Mouse (Mus musculus) spleen, postnatal 36 days (tissue): ENCODE results near the gene Mras.
A peak's percentile ranks its signal among the peaks of the same experiment; 100 is the strongest.

Experiments used
- DNase-seq, 2 experiments: peaks; one replicate each; pipeline ENCODE4 v3.0.0; 2022; ENCODE audit warnings: low spot score in 2 of 2, mixed read lengths in 1 of 2

Mras gene

DNA sequence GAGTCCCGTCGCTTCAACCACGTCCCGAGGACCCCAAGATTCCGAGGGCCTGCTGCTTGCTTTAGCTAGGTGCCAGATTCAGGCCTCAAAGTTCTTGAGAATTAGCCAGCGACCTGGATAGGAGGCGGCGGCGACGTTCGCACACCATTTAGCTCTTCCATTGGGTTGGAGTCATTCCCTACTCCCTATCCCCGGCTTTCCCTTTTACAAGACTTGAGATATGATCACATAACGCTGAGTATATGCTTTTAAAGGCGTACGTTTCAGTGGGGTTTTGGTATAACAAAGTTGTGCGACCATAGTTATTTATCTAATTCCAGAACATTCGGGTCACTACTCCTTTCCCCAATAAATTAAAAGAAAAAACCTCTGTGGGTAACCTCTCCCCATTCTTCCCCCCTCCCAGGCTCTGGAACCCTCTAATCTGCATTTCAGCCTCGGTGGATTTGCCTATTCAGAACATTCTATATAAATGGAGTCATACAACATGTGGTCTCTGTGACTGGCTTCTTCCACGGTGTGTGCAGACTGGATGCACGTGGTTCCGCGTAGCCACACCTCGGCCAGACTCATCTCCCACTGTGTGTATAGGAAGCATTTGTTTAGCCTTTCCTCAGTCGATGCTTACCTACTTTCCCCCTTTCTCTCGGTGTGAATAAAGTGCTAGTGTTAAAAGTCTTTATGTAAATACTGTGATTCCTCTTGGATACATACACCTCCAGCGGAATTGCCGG, at the start of gene Mras:
Mras (minus strand) TSS at position 351 of the 734 bp plus-strand sequence.
- DNase-seq: no peak

DNA sequence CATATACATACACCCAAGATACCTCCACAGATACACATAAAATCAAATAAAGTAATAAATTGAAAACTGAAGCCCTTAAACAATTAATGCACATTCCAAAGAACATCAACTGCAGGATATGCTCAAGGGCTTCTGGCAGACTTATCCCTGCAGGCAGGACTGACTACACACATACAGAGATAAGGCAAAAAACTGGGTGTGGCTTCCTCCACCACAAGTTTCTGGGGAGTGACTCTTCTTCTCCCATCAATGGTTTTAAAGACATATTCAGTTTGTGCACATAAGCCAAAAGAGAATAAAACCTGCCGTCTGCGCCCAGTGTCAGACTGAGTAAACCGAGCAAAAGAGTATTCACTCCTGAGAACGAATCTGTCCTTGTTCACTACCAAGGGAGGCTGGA, 48.0 kb upstream of the Mras start:
- peak in 1 of 2 experiments; percentile 25 for DNase-seq

DNA sequence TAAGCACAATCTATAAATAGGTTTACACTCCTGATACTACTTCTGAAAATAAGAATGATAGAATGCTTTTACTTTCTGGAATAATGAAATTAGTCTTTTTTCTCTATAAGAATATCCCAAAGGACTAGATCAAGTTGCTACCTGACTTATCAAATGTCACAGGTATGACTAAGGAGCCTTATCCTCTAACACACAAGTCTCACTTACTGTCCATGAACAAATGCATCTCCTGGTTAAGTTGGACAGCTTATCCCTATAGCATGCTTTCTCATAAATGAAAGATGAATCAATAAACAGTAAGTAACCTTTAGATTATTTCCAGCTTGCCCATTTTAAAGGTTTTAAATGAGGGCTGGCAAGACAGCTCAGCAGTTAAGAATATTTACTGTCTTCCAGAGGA, 47.5 kb upstream of the Mras start:
- no peak for DNase-seq

DNA sequence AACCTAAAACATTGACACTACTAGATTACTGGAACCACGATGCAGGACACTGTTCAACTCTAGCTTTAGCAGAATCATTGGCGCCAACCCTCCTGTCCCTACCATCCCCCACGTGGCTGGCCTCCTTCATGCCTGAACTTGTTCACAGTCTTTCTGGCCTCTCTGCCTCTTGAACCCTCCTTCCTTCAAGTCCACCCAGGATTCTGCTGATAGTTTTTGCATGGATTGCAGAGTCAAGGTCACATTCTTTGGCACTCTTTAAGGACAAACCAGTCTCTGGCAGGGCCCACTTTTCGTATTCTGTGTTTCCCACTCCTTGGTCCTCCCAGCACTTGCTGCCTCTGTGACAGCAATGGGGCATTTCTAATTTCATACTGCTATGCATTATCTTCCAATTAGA, 46.0 kb upstream of the Mras start:
- no peak for DNase-seq

DNA sequence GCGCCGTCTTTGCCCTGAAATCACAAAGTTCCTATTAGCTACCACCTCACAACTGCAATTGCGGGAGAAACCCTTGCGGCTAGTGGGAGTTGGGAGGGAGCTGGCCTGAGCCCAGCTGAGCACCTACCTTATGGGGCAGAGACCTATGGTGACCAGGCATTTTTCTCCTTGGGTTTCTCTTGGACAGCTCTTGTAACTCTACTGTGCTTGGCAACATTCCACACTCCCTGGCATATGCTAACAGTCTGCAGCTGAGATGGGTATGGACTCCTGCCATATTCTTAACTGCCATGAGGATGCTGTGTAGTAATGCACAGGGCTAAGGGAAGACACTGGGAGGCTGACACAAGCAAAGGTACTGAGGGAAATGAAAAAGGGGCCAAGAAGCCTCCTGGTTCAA, 43.6 kb upstream of the Mras start:
- no peak for DNase-seq

DNA sequence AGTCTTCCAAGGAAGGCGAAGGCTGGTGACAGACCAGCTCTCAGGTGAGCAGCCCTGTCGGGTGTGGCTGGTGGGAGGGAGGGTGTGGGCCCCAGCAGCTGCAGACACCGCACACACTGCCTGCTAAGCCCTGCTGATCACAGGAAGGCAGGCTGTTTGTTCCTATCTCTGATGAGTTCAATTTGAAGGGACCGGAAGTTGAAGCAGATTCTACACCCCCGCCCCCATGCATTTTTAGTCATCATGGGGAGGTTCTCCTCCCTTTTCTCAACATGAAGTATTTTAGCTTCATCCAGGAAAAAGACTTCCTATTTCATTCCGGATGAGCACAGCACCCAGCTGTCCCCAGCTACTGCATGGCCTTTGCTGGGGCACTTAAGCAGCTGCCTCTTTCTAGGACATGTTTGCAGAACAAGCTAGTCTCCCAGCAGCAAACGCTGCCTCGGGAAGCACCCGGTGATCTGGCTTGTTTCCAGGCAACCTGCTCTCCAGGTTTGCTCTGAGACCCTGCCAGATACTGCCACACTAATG, 42.1 kb upstream of the Mras start:
- peak in 1 of 2 experiments; percentile 27 for DNase-seq

DNA sequence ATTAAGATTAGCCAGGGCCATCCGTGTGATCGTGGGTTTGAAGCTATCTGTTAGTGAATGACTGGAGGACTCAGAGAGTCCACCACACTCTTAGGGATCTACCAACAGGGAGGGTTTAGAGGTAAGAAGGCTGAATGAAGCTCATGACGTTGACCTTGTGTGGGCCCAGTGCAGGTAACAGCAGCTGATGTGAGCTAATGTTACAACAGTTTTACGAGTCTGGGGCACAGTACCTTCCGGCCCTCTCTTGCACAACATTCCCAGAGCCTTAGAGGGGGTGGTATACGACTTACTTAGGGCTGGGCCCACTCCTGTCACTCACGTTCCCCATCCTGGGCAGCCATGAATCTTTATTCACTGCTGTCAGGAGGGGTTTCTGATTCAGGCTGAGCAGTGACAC, 34.2 kb upstream of the Mras start:
- DNase-seq: no peak

DNA sequence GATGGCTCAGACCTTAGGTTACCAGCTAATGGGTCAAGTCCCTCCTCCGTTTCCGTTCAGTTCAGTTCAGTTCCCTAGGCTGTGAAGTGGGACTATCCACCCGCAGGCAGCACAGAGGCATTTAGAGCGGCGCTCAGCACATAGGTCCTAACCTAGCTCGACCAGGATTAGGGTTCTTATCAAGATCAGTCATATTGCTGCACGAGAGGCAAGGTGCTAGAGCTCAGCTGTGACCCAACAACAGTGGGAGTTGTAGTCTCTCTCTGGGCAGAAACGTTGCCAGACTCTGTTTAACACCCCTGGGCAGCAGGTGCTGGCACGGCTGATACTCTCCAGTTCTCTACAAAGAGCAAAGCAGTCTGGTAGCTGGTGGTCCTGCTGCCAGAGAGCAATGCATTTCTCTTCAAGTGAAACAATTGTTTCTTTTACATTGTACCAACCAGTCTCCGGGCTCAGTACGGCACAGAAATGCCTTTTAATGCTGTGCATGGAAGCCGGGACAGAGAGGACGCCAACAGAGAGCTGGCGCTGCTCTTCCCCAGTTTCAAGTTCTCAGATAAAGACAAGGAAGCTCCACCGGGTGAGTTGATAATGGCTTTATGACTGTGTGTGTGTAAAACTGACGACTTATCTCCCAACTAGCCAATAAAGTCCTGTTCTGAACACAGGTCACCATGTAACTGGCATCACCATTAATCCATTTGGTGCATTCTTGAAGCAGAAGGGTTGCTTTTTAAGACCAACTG, 33.3 kb upstream of the Mras start:
- no peak for DNase-seq

DNA sequence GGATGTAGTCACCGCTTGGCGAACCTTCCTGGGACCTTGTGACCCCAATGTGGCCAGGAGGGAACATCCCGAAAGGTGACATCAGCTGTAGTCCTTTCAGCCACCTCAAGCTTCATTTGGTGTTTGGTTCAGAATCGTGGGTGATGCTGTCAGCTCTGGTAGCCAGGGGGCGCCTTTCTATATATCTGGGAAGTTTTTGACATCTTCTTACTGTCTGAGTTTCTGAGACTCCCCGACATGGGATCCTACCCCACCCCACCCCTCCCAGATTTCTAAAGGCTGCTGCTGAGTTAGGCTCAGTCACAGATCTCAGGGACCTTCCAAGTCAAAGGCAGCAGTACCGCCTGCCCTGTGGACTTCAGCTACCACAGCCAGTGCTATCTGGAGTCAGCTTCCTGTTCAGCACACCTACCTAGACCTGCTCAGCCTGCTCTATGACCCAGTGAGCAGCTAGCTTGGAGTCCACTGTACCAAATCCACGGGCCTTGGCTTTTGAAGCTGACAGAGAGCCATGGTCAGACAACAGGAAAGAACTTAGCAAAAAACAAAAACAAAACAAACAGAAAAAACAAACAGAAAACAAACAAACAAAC, 32.6 kb upstream of the Mras start:
- no peak for DNase-seq

DNA sequence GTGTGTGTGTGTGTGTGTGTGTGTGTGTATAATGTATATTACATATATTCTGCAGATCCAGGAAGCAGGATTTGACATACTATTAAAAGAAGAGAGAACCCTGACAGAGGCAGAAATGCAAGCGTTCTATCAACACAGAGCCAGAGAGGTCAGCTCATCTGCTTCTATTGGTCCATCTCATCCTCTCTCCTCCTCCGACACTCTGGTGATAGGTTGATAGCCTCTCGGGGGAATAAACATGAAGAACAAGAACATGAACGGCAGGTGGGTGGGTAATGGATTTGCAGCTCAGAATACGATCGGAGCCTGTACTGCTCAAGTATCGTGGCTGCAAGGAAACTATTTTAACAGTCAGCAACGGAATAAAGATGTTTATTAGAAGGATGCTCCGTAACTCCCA, 31.4 kb upstream of the Mras start:
- DNase-seq: no peak

DNA sequence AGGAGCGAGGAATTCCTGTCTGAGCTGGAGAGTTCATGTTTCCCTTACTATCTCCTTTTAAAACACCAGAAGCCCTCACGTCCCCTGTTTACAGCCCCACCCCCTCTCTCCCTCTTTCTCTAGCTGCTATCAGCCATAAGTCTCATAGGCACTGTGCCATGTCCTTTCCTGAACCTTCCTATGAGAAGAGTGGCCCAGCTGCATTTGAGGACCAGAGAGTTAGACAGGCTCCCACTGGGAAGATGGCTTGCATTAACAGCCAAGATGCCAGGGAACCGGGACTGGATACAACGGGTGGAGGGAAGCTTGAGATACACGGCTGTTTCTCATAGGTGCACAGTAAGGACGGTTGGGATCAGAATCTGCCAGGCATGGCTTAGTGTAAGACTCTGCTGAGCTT, 27.7 kb upstream of the Mras start:
- no peak for DNase-seq

DNA sequence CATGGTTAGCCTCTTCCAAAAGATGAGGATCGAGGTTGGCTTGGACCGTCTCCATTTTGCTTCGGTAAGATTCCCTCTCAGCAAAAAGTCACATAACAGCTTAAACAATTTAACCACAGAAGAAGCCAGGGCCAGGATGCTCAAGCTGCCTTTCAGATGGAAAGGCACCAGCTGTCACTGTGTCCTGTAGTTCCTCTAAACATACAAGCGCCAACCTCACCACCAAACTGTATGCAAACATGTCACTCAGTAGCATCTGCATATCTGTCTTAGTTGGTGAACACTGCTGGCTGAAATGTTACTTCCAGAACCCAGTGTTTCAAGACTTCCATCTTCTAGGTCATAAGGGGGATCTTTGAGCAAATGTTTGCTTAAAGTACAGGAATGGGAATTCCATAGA, 22.5 kb upstream of the Mras start:
- no peak for DNase-seq

DNA sequence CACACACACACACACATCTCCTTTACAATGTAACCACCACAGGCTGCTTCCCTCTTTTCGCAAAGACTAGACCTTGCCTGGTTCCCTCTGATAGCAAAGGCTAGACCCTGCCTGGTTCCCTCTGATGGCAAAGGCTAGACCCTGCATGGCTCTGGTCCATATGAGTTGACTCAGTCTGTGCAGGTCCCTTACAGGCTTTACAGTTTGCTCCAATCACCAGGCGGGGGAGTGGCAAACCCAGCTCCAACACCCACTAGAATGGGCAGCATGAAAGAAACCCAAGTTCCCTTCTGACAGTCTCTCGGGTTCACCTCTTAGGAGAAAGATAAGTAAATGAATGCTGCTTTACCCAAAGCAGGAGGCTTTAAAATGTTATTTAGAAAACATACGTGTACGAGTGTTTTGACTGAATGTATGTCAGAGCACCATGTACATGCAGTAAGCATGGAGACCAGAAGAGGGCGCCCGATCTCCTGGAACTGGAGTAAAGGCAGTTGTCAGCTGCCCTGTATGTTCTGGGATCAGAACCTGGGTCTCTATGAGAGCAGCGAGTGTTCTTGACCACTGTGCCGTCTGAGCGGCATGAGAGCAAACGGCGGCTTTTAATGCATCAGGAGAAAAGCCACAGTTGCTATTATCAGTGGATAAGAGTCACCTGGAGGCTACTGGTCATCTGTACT, 21.5 kb upstream of the Mras start:
- peak; percentile 24 to 29 for DNase-seq

DNA sequence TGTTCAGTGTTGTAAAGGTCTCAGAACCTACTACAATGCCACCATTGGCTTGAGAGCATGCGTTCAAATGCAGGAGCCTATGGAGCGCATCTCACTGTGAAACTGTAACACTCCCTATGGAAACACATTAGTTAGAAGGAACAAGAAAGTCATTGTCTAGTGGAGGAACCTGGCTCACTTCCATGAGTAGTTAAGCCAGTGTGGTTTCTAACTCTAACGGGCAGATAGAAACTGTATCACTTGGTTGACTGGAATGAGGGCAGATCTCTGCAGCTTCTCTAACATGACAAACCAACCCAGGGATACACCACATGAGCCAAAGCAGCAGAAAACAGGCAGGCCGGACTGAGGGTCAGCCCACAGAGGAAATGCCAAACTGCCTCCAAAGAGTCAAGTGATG, 17.0 kb upstream of the Mras start:
- DNase-seq: no peak

DNA sequence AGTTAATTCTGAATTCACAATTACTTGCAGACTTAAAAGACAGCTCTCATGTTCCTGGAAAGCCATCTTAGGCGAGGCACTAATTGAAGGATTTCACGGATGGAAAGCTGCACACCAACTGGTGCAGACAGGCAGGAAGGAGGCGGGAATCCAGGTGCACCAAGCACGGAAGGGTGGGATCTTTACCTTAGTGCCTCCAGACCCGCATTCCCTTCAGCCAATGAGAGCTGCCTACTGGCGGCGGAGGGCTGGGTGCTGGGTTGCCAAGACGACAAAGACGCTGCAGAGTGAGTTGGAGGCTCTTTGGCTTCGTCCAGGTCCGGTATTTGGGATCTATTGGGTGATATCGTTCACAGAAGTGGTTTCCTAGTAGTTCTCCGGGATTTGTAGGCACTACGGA, 14.0 kb upstream of the Mras start, which contains the start of gene Nme9:
Nme9 (plus strand) TSS at position 315 of the 400 bp plus-strand sequence.
- no peak for DNase-seq

DNA sequence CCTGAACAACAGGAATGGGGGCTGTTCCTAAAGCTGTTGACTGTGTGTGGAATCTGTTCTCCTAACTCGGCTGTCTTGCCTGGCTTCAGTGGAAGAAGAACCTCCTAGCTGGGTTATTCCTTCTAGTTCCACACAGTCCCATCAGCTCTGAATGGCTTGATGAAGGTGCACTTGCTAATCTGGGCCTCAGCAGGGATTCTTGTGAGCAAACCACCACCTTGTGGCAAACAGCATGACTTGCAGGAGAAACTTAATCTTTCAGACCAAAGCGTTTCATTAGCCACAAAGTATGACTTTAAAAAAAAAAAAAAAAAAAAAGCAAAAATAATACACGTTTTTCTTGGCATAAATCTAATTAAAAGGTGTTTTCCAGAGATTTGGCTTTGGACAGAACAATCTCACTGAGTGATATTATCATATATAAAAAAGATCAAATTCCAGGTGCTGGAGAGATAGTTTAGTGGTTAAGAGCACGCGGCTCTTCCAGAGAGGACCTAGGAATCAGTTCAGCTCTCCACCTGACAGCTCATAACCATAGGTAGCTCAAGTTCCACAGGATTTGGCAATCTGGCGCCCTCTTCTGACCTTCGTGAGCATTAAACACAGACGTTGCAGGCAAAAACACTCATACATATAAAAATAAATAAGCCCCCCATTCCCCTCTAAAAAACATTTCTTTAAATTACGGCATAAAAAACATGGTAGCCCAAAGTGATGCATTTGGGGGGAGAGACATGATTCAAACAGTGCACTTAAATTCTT, 12.9 kb upstream of the Mras start:
- DNase-seq: peak in 1 of 2 experiments; percentile 4

DNA sequence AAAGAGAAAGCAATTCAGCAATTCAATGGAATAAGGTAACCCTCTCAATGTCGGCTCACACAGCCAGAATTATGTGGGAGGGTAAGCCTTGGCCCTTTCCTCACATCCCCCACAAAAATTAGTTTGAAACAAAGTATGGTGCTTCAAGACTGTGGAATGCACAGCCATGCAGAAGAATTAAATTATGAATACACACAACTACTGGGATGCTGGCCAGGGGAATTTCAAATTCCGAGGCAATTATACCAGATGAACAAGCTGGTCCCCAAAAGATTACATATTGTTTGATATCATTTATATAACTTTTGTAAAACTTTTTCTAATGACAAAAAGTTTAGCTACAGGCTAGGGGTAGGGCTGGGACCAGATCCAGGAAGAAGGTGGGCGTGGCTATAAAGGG, 10.1 kb upstream of the Mras start:
- DNase-seq: no peak

DNA sequence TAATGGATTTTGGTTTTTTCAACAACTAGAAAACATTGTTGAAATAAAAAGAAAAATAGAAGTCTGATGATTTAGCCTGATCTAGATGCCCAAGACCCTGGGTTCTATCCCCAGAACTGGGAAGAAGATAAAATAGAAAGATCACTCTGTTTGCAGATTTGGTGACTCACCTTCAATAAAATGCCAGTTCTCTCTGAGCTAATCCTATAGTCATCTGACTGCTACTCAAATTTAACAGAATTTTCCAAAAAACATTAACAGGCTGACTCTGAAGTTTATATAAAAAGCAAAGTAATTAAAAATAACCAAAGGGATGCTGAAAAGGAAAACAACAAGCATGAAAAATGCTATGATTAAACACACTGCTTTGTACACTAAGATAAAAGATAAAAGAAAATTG, 9.1 kb upstream of the Mras start:
- no peak for DNase-seq

DNA sequence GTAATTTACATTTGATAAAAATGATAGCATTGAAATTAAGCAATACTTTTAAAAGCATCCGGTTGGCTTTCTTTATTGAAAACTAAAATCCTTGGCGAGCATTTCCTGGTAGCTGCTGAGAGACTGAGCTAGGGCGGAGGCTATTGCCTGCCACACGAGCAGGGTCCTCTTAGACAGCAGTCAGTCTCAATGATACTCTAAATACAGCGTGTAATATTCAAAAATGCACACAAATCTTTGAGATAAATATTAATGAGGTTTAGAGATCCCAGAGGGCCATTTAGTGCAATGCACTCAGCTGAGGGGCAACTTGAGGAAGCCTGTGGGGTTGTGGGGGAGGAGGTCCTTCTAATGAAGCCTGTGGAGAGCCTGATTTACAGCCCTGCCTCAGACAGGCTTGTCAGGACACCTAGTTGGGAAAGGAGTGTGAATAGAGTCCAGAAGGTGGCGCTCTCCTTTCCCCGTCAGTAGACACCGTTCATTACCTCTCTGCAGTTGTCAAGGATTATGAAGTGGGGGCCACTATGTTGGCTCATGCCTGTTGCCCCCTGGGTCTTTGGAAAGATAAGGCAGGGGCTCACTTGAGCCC, 7.5 kb upstream of the Mras start:
- no peak for DNase-seq

DNA sequence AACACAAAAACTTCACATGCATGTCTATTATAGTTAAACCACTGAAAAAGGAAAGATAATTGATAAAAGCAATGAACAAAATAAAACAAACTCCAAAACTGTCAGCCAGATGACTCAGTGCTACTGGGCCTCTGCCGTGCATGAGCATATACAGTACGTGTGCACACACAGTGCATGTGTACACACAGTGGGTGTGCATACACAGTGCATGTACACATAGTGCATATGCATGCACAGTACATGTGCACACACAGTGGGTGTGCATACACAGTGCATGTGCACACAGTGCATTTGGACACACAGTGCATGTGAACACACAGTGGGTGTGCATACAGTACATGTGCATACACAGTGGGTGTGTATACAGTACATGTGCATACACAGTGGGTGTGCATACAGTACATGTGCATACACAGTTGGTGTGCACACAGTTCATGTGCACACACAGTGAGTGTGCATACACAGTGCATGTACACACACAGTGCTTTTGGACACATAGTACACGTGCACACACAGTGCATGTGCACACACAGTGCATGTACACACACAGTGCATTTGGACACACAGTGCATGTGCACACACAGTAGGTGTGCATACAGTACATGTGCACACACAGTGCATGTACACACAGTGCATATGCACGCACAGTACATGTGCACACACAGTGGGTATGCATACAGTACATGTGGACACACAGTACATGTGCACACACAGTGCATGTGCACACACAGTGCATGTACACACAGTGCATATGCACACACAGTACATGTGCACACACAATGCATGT, 4.7 kb upstream of the Mras start:
- DNase-seq: no peak
